Mouse (Mus musculus) heart, postnatal 0 days (tissue): ENCODE data around the gene Slc24a3.

Source experiments
- CTCF ChIP-seq: IDR thresholded peaks from 2 replicates; pipeline ENCODE4 v1.5.1; 2016; ENCODE audit warnings: antibody characterized with exemption, control low read depth, low read depth
- EP300 ChIP-seq: IDR thresholded peaks from 2 replicates; pipeline ENCODE4 v1.6.1; 2016; ENCODE audit warnings: antibody characterized with exemption, low read depth

GRCm38 (mm10) chr2:145257855-145258254 is 90.3 kb downstream of the Slc24a3 start:
- no peak for TF ChIP-seq EP300
- no peak for TF ChIP-seq CTCF
